Mouse (Mus musculus) layer of hippocampus, adult 18-20 months (tissue): ENCODE results near the gene Srsf2. TPM values are rescaled to one million over a fixed set of nuclear protein-coding genes. Genes with fewer than 3 reads are reported as not detected.
"Not testable (repeated sequence)": the region's sequence is repeated elsewhere in the genome, so short reads cannot be mapped to it uniquely, and the experiment has no call there.

Experiments used
- DNase-seq, 2 experiments: peaks; one replicate each; pipeline ENCODE4 v3.0.0; 2022; ENCODE audit warnings: low spot score in 2 of 2
- total RNA-seq, 2 experiments: library from RNA; stranded (reverse); gene quantifications; 2 replicates each; pipeline ENCODE4 v1.2.3; 2021

Gene Srsf2
- total RNA-seq, 2 experiments from 2014 or later: 166 to 176 TPM

DNA sequence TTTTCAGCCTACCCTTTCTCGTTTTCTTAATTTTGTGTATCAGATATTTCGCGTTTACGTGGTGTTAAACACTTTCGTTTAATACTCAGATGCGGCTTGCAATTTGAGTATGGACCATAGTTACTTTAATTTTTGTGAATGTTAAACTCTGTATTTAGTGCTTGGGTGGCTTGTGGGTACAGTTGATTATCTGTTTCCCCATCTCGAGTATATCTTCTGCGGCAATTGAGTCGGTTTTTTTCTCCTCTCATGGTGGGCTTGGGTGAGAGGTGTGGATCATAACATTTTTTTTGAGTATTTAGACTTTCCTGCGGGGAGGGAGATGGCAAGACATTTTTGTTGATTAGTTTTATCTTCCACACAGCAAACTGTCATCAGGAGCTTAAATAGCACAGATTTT lies 1.4 kb upstream of the Srsf2 start:
- no peak for DNase-seq

DNA sequence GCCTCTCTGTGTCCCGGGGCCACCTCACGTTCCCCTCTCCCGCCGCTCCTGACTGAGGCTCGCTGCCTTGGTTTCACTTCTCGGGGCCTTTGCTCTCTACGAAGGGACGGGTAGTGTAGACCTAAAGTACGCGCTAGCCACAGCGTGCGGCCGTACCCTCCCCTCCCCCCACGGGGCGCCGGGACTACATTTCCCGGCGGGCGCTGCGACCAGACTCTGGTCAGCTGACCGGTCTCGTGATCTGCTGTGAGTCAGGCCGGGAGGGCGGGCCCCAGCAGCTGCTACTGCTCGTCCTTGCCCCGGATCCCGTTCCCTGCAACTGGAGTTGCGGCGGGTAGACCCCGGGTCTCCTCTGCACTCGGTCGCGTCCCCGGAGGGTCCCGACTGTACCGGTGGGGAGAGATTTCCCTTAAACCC lies 626 bp upstream of the Srsf2 start:
- peak; percentile 96 to 99 for DNase-seq

DNA sequence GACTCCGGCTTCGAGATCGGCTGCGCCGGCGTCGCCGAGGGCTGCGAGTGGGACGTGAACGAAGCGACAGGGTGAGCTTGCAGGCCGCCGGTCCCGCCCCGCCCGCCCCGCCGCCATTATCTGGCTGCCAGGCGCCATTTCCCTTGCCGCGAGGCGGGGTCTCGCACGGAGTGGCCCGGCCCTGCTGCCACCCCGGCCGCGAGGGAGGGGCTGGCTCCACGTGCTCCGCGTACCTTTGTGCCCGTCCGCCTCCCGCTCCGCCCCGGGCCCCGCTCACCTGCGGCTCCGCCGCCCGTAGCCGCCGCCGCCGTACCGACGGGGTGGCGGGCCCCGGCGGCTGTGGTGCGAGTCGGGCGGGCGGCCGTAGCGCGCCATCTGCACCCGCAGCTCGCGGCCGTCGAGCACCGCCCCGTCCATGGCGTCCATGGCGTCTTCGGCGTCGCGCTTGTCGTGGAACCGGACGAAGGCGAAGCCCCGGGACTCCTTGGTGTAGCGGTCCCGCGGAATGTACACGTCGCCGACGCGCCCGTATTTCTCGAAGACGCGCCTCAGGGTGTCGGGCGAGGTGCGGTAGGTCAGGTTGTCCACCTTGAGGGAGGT lies 503 bp downstream of the Srsf2 start, which contains the start of gene Mfsd11:
TSS of gene Mfsd11 (plus strand) at position 150 of the 600 bp plus-strand sequence.
- peak; percentile 69 to 81 for DNase-seq

DNA sequence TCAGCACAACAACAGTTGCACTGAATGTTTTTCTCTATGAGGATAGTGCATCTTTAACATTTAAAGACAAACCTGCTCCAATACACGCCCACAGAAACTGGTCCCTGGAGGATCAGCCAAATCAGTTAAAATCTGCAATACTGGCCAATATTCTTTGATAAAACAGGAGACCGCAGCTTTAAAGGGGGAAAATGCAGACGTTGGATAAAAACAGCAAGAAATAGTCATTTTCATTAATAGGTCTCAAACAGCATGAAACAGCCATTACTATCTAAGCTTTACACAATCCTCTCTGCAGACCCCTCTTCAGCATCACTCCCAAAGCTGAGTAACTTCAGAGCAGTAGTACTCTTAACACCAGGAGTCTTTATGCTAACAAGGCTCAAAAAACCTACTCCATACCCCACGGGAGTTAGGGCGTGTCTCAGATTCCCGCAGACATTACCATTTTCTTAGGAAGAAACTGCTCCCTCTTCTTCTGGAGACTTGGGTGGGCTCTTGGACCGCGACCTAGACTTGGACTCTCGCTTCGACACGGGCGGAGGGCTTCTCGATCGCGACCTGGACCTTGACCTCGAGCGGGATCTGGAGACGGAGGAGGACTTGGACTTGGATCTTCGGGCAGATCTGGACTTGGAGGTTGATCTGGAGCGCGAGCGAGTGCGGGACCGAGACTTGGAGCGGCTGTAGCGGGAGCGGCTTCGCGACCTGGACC lies 1.2 kb downstream of the Srsf2 start:
- no peak for DNase-seq

DNA sequence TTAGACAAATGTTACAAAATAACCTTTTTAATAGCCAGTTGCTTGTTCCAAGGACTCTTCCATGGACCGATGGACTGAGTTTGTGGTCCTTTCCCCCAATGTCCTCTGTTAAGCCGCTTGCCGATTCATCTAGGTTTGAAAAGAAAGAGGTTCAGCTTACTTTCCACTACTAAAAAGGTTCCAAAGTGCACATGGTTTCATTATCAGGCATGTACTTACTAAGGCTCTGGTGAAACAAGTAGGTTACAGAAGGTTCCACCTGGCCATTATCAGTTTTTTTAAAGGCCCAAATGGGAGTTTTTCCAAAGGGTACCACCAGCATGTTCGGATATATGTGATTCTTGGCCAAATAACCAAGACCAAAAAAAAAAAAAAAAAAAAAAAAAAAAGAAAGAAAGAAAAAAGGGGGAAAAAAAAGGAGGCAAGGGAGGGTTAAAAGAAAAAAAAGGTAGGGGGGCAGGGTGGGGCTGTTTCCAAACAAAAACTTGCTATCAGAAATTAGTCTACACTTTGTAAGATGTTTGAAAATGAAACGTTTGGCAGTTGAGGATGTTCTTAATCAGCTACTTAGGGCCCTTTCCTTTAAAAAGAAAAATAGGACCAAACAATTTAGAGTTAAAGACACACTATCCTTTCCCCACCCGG lies 1.9 kb downstream of the Srsf2 start:
- DNase-seq: no peak

DNA sequence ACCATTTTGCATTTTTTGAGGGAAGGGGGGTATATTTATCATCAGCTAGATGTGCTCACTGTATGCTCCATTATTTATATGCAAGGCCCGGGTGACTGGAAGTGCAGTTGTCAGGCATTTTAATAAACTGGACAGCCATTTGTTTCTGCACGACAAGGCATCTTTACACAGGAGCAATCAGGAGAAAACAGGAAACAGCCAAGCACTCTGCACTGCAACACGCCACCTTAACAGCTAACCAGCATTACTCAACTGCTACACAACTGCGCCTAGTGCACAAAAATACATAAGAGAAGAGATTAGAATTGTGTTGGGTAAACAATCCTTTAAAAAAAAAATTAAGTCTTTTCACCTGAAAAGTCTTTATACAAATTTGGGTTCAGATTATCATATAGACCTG lies 2.8 kb downstream of the Srsf2 start:
- no peak for DNase-seq

DNA sequence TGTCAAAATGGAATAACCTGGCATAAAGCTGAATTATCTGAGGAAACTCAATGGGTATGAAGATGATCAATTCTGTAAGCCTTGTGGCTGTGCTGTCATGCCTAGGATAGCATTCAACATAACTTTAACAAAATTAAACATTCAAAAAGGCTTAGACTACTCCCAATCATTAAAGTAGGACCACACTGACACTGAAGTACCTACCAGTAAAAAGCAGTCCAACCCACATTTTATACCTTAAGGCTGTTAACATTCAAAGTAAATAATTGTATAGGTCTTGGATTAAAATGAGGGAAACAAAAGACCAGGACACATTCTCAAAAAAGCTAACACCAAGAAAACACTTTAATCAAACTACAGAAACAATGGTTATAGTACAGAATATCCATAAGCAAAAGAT lies 3.3 kb downstream of the Srsf2 start:
- no peak for DNase-seq

DNA sequence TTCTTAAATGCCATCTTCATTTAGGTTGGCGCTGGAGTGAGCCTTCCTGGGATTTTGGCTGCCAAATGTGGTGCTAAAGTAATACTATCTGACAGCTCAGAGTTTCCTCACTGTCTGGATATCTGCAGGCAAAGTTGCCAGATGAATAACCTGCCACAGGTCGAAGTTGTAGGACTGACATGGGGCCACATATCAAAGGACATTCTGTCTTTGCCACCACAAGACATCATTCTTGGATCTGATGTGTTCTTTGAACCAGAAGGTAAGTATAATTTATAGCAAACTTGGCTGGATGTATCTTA lies 4.1 kb downstream of the Srsf2 start:
- not testable (repeated sequence) for DNase-seq

DNA sequence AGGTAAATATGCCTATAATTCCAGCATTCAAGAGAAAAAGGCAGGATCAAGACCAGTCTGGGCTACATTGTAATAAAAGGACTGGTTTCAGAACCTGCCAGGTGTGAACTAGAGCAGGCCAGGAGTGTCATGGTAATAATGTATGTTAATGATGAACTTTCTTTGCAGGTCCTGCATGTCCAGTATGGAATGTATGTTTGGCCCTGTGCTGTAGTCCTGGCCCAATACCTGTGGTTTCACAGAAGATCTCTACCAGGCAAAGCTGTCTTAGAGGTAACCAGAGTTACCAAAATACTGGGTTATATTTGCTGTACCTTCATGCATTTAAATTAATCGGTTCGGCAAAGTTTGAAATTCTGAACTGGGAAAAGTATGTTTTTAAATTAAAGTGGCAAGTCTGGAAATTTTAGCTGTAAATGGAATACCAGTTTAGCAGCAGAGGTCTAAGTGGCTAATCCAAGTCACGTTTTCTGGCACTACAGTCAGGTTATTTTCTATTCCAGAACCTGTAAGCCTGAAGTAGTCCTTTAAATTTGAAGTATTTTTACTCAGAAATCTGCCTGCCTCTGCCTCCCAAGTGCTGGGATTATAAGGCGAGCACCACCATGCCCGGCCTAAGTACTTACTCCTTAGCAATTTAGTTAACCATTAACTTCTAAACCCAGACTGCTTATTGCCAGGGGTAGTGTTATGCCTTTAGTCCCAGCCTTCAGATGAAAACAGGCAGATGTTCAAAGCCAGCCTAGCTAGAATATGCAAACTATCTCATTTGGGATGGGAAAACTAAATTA lies 4.6 kb downstream of the Srsf2 start:
- no peak for DNase-seq

DNA sequence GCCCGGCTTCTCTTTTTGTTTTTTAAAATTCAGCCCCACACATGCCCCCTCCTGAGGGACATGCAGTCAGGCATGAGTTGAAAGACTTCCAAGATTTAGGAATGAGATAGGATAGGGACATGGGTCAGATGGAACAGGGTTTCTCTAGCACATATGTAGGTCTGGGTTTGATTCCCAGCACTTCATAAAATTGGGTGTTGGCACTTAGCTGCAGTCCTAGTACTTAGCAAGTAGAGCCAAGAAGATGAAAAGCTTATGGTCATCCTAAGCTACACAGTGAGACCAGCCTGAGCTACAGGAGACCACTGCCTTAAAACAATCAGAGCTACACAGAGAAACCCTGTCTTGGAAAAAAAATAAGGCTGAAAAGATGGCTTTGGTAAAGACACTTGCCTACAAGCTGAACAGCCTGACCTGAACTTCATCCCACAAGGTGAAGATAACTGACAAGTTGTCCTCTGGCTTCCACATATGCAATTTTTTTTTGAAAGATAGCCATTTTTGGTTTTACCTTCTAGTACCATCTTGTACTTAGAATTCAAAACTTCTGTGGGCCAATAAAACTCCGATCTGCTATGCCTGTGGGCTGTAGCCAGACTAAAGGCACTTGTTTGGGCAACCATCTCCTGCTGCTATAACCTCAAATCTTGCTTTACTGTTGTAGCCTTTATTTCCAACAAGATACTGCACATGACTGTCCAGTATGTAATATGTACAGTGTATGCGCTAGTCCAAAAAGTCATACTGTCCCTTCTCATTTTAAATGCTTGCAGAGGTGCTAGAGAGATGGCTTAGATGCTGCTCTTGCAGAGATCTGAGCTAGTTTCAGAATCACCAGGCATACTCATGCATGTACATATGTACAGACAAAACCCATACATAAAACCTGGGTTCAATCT lies 5.5 kb downstream of the Srsf2 start:
- DNase-seq: no peak

DNA sequence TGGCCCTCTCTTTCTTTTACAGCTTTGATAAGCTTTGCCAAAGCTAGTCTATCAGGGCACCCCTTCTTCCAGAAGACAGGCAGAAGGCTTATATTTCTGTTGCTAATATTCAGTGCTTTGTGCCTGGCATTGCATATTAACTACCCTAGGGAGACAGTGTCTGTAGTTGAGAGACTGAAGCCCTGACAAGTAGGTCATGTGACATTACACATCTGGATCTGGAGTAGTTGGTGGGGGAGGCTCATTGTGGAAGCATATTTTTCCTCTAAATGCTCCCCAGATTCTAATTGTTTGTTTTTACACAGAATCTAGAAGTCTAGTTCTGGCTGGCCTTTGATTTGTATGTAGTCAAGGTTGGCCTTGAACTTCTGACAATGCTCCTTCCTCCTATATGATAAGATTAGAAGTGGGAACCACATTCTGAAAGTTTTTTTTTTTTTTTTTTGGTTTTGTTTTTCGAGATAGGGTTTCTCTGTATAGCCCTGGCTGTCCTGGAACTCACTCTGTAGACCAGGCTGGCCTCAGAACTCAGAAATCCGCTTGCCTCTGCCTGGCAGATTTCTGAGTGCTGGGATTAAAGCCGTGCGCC lies 6.2 kb downstream of the Srsf2 start:
- DNase-seq: no peak

DNA sequence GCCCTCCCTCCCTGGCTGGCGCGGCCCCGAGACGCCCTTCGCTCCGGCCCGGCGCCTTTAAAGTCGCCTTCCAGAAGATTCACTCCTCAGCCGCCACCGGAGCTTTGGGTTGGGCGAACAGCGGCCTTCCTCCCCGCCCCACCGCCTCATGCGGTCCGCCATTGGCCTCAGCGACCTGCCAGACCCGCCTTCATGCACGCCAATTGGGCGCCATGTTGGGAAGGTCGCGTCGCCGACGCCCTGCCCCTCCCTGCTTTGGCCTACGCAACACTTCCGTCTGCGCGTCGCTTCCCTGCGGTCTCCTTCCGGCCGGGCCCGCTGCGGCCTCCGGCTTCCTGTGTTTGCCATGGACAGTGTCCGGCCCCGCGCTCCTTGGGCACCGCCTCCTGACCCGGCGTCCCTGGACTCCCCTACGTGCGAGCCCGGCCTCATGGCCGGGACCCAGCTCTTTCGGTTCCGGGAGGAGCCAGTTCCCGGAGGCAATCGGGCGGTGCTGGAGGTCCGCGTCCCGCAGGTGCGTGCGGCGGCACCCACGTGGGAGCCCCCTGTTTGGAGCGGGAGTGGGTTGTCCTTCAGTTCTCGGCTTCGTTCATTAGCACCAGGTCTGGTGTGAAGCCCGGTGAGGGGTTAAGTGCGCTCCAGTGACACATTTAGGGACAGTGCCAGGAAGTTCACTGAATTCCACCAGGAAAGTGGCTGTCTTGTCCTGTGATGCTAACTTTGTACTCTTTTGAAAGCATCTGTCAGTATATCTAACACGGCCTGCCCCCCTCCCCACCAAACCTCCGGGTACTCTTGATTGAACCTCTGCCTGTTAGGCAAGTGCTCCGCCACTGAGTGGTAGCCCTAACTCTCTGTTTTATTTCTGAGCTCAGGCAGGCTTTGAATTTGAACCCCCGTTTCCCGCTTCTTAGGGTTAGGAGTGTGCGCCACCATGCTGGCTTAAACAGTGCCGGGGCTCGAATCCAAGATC lies 9.3 kb downstream of the Srsf2 start, which contains the start of the genes Mettl23 and Jmjd6:
TSS of gene Mettl23 (plus strand) at position 18 of the 973 bp plus-strand sequence.
TSS of gene Jmjd6 (minus strand) at position 189 of the 973 bp plus-strand sequence.
- DNase-seq: peak; percentile 98

DNA sequence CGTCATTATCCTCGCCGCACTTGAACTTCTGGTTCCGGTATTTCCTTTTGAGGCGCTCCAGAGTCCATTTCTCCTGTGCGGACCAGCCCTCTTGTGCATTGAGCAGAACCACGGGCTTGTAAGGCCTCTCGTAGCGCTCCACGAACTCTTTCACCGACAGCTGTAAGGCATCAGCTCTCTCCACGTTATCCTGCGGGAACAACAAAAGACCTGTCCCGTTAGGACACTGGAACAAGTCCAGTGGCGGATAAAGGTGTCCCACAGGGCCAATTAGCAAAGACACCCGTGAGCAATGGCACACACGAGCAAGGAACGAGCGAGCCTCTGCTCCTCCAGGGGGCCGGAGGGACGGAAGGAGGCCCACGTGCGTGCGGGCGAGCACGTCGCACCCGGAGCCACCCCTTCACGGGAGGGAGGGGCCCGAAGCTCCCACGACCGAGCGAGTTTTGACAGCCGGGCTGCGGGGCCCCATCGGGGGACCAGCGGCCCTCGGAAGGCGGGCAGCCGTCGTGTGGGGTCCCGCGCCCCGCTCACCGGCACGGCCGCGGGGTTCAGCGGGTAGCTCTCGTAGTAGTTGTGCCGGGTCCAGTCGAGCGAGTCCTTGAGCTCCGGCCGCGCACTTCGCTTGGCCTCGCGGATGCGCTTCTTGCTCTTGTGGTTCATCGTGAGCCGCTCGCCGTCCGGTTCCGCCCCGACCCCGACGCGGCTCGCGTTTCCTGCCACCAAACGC lies 10.2 kb downstream of the Srsf2 start:
- DNase-seq: peak; percentile 68 to 73

DNA sequence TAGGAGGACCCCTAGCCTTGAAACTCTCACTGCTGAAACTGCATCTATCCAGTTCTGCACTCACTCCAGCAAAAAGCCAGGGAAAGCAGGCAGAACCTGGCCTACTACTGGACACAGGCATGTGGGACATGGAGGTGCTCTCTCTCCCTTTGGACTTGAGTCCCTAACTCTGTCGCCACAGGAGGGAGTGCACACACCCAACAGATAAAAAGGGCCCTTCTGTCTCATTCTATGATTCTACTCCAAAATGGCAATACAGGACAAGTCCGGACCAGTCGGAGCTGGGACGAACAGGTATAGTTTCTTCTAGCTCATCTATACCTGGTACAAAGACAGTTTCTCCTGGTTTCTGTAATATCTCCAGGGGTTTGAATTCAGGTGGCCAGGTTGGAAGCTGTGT lies 12.1 kb downstream of the Srsf2 start:
- no peak for DNase-seq

DNA sequence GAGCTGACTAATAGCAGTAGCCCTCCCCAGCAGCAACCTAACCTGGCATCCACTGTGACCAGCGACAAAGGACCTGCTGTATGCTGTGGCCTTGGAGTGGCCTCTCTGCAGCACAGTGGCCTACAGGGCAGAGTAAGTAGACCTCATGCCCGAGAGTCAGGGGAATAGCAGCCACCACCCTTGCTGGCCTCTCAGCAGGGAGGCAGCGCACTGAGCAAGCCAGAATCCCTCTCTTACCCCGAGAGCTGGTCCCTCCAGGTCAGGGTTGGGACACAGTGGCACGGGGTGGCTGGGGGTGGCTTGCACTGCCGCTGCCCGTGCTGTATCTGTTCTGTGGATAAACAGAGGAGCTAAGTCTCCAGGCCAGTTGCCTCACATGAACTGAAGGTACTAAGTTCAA lies 13.3 kb downstream of the Srsf2 start:
- DNase-seq: no peak

DNA sequence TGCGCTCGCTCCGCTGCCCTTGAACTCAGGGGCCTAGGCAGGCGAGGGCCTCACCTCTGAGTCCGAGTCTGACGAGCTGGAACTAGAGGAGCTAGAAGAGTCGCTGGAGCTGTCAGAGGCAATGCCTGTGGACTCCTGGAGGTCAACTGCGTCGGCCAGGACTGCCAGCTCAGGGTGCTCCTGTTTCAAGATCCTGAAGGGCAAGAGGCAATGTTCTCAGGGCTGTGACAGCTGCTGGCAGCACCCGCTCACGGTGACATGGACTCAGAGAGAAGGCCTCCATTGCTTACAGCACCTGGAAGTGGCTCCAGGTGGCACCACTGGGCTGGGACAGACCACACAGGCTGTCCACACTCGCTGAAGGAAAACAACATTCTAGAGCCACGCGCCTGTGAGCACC lies 14.0 kb downstream of the Srsf2 start:
- no peak for DNase-seq

DNA sequence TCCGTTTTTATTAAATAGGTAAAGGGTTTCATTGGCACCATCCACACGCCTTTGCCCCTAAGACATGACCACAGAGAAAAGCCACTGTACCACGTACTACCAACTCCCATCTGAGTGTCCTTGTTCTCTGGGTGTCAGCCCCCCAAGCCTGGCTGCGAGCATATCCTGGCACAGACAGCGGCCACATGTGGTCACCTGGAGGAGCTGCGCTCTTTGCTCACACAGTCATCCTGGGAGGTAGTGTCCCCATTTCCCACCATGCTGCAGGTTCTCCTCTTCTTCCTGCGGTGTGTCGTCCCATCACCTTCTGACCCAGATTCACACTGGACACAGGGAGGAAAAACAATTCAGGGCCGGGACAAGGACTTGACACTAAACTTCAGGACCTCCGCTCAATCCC lies 15.5 kb downstream of the Srsf2 start:
- DNase-seq: no peak

DNA sequence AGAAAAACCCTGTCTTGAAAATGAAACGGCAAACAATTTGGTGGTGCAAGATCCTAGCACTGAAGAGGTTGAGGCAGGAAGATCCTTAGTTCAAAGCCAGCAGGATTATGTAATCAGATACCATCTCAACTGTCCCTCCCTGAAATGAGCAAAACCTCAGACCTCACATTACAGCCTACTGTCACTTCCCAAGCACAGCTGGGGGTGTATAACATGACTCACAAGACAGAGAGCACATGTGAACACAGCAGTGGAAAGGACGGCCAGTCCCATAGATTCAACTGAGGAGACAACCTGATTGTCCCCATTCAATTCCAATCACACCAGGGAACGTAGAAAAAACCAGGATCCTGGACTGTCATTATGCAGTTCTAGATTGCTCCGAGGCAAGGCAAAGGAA lies 16.6 kb downstream of the Srsf2 start:
- DNase-seq: no peak
